Mouse (Mus musculus) ES-Bruce4 (cell line): ENCODE measurements around the gene Ceacam16. TPM values are rescaled to one million over a fixed set of nuclear protein-coding genes. Genes with fewer than 3 reads are reported as not detected.

Source experiments
- H3K27ac ChIP-seq: 2 replicates; pipeline ENCODE4 v1.5.1; 2012; ENCODE audit warnings: low read length, inconsistent platforms; ENCODE audit not compliant: insufficient read depth
- H3K27me3 ChIP-seq: 2 replicates; pipeline ENCODE4 v1.6.1; 2012; ENCODE audit warnings: mild to moderate bottlenecking, low read length, inconsistent platforms; ENCODE audit not compliant: control insufficient read depth, poor library complexity, insufficient read depth, severe bottlenecking
- H3K36me3 ChIP-seq: 2 replicates; pipeline ENCODE4 v1.6.1; 2012; ENCODE audit warnings: inconsistent platforms, mild to moderate bottlenecking, low read length, moderate library complexity; ENCODE audit not compliant: control insufficient read depth, poor library complexity, insufficient read depth, severe bottlenecking
- H3K4me1 ChIP-seq: one replicate; pipeline ENCODE4 v1.8.1; 2011; ENCODE audit warnings: low read length; ENCODE audit not compliant: control insufficient read depth, insufficient read depth
- H3K4me3 ChIP-seq: 2 replicates; pipeline ENCODE4 v1.5.1; 2011; ENCODE audit warnings: low read depth, mild to moderate bottlenecking, low read length
- H3K9ac ChIP-seq: 2 replicates; pipeline ENCODE4 v1.6.1; 2012; ENCODE audit warnings: low read depth, mild to moderate bottlenecking, inconsistent platforms; ENCODE audit not compliant: poor library complexity, severe bottlenecking
- H3K9me3 ChIP-seq: replicated peaks from 2 replicates; pipeline ENCODE4 v1.6.1; 2012; ENCODE audit warnings: mild to moderate bottlenecking, low read length, inconsistent platforms; ENCODE audit not compliant: control insufficient read depth, poor library complexity, insufficient read depth, severe bottlenecking
- CTCF ChIP-seq: IDR thresholded peaks from one replicate; pipeline ENCODE4 v1.8.1; 2011; ENCODE audit warnings: low read depth, low read length
- EP300 ChIP-seq: IDR thresholded peaks from 2 replicates; pipeline ENCODE4 v1.6.1; 2011; ENCODE audit warnings: low read depth, low read length; ENCODE audit not compliant: insufficient read depth
- POLR2A ChIP-seq: IDR thresholded peaks from one replicate; pipeline ENCODE4 v1.8.1; 2011; ENCODE audit warnings: low read length; ENCODE audit not compliant: insufficient read depth
- polyA plus RNA-seq: library from polyadenylated mRNA; stranded (reverse); fragments of >200 nt; gene quantifications from 2 replicates; pipeline ENCODE4 v1.2.4, GENCODE M21; 2011; ENCODE audit warnings: low read depth; ENCODE audit not compliant: missing spikeins, insufficient read depth, insufficient read length

Gene Ceacam16
- polyA plus RNA-seq, 1 experiment, result not detected

DNA sequence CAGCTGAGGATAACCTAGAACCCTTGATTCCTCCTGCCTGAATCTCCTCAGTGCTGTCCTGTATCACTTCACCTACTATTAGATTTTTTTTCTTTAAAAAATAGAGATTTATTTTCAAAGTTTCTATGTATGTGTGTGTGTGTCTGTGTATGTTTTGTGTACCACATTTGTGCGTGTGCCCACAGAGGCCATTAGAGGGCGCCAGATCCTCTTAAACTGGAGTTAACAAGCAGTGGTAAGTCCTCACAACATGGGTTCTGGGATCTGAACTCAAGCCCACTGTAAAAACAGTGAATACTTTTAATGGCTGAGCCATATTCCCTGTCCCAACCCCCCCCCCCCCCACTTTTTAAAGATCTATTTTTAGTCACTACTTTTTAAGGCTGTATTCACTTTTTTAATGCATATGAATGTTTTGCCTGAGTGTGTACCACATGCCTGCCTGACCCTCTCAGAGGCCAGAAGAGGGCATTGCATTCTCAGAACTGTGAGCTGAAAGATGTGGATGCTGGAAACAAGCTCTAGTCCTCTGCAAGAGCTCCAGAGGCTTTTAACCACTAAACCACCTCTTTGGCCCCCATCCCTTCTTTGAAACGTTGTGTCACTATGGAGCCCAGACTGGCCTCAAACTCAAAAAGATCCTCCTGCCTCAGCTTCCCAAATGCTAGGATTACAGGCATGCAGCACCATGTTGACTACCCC lies 40.6 kb downstream of the Ceacam16 start:
- TF ChIP-seq POLR2A (no peak), CTCF (peak; percentile 7), EP300 (no peak)
- peaks cover 8% of the 10 kb centered on the region; the same call in 1 of the 2 replicates for H3K9me3 ChIP-seq
- H3K27me3 ChIP-seq, result no peaks in the 10 kb centered on the region
- peaks cover 7% of the 10 kb centered on the region for H3K4me1 ChIP-seq
- no peak overlapping the region for H3K9ac ChIP-seq
- H3K4me3 ChIP-seq, result no peak overlapping the region
- H3K36me3 ChIP-seq, result peaks cover 5% of the 10 kb centered on the region; the same call in 1 of the 2 replicates
- H3K27ac ChIP-seq, result no peak overlapping the region

DNA sequence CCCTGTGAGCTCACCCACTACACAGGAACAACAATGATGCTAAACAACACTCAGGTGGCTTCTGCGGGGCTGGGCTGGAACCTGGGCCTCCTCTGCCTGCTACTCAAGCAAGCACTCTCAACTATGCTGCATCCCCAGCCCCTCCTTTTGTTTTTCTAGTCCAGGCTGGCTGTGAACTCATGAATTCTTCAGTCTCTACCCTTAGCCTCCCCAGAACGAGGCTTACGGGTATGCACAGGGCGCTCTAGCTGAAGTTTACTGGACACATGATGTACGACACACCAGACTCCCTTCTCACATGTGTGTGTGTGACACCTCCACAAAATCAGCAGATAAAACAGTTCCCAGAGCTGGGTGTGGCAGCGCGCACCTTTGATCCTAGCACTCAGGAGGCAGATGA lies 42.2 kb downstream of the Ceacam16 start:
- H3K27ac ChIP-seq, result peak overlapping the region; percentile 89
- no peak overlapping the region for H3K9ac ChIP-seq
- H3K36me3 ChIP-seq, result peaks cover 5% of the 10 kb centered on the region; the same call in 1 of the 2 replicates
- peaks cover 8% of the 10 kb centered on the region; the same call in 1 of the 2 replicates for H3K9me3 ChIP-seq
- H3K4me3 ChIP-seq, result no peak overlapping the region
- TF ChIP-seq CTCF (no peak), EP300 (no peak), POLR2A (no peak)
- H3K4me1 ChIP-seq, result peaks cover 7% of the 10 kb centered on the region
- no peaks in the 10 kb centered on the region for H3K27me3 ChIP-seq

GRCm38 (mm10) chr7:19818440-19818839 lies 42.7 kb downstream of the Ceacam16 start:
- peaks cover 5% of the 10 kb centered on the region; the same call in 1 of the 2 replicates for H3K36me3 ChIP-seq
- H3K27ac ChIP-seq, result peak overlapping the region; percentile 89
- H3K27me3 ChIP-seq, result no peaks in the 10 kb centered on the region
- TF ChIP-seq EP300 (no peak), POLR2A (no peak), CTCF (no peak)
- no peak overlapping the region for H3K4me3 ChIP-seq
- H3K9ac ChIP-seq, result no peak overlapping the region
- peaks cover 7% of the 10 kb centered on the region for H3K4me1 ChIP-seq
- H3K9me3 ChIP-seq, result peaks cover 8% of the 10 kb centered on the region; the same call in 1 of the 2 replicates

GRCm38 (mm10) chr7:19817382-19818105 lies 43.6 kb downstream of the Ceacam16 start:
- H3K4me1 ChIP-seq, result peaks cover 7% of the 10 kb centered on the region
- peak overlapping the region; percentile 74 for H3K4me3 ChIP-seq
- H3K27me3 ChIP-seq, result no peaks in the 10 kb centered on the region
- peak overlapping the region; percentile 89 for H3K27ac ChIP-seq
- TF ChIP-seq EP300 (peak; percentile 98), CTCF (no peak), POLR2A (no peak)
- peak overlapping the region; percentile 85 for H3K9ac ChIP-seq
- peaks cover 5% of the 10 kb centered on the region; the same call in 1 of the 2 replicates for H3K36me3 ChIP-seq
- H3K9me3 ChIP-seq, result peaks cover 8% of the 10 kb centered on the region; the same call in 1 of the 2 replicates

DNA sequence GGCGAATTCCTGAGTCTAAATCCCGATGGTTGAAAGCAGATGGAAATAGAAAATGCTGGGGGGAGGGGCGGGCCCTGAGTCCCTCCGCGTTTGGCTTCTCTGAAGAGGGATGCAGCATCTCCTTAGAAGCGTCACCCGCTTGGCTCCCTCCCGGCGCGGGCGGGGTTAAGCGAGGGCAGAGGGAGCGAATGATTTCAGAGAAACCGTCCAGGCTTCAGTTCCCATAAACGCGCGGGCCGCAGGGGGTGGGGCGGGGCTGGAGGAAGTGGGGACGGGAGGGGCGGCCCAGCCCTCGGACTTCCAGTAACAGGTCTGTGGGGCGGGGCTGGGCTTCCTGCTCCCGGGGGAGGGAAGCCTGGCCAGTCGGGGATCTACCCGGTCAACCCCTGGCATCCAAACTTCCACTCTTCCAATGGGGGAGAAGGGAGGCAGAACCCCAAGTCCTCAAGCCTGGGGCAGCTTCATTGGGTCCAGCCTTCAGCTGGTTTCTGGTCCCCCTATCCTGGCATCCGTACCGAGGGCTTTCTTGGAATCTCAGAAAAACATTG lies 44.8 kb downstream of the Ceacam16 start:
- H3K9me3 ChIP-seq, result peaks cover 8% of the 10 kb centered on the region; the same call in 1 of the 2 replicates
- H3K4me1 ChIP-seq, result peaks cover 7% of the 10 kb centered on the region
- H3K27ac ChIP-seq, result peak overlapping the region; percentile 99
- peaks cover 5% of the 10 kb centered on the region; the same call in 1 of the 2 replicates for H3K36me3 ChIP-seq
- TF ChIP-seq EP300 (peak; percentile 94), CTCF (no peak), POLR2A (peak; percentile 56)
- no peaks in the 10 kb centered on the region for H3K27me3 ChIP-seq
- peak overlapping the region; percentile 85 for H3K9ac ChIP-seq
- peak overlapping the region; percentile 74 for H3K4me3 ChIP-seq
